Mouse (Mus musculus) pancreas, adult 10 weeks (tissue): ENCODE results near the gene Tnpo2. TPM values are rescaled to one million over a fixed set of nuclear protein-coding genes. Genes with fewer than 3 reads are reported as not detected.

Experiments
- polyA plus RNA-seq: library from polyadenylated mRNA; stranded (reverse); fragments of 350-450 nt; fragmentation: Illumina TruSeq; extraction: RNeasy Lipid Tissue Mini Kit (QIAGEN cat#74804); gene quantifications from one replicate; pipeline ENCODE4 v1.2.3, GENCODE M21; 2015; ENCODE audit warnings: low read depth, low replicate concordance; ENCODE audit not compliant: insufficient read depth

The Tnpo2 gene
- polyA plus RNA-seq, result 7.1 TPM

GRCm38 (mm10) chr8:85036718-85037365, at the start of gene Tnpo2:
Gene Tnpo2, plus strand, starts transcription at chr8:85036915.

GRCm38 (mm10) chr8:84990349-84990748, 46.4 kb upstream of the Tnpo2 start, which contains the start of gene Hook2:
Gene Hook2, plus strand, starts transcription at chr8:84990603.

GRCm38 (mm10) chr8:85014431-85014830, 22.3 kb upstream of the Tnpo2 start, which contains the start of gene Best2:
Gene Best2, minus strand, starts transcription at chr8:85014531.

GRCm38 (mm10) chr8:85025098-85025932, 11.4 kb upstream of the Tnpo2 start, which contains the start of gene Asna1:
Gene Asna1, minus strand, starts transcription at chr8:85025281.

GRCm38 (mm10) chr8:85026670-85027515, 9.8 kb upstream of the Tnpo2 start, which contains the start of gene Trir:
Gene Trir, plus strand, starts transcription at chr8:85026823.

GRCm38 (mm10) chr8:85059879-85060616, 23.3 kb downstream of the Tnpo2 start, which contains the start of gene Fbxw9:
Gene Fbxw9, plus strand, starts transcription at chr8:85060055.

DNA sequence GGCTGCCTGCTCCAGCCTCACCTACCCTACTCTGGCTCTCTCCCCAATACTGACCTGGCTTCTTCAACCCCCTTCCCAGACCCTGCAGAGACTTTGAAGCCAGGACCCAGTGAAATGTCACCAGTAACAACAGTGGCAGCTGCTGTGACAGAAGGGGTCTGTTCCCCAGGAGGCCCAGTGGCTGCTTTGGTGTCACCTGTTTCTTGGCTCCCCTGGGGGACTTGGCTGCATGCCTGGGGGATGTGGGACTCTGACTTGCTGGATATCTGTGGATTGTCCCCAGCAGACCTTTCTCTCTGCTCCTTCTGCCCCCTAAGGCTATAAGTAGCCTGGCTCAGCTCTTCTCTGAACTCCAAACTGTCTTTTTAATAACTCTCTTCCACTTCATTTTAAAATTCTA, 31.3 kb downstream of the Tnpo2 start, which contains the start of gene Gm5741:
Gene Gm5741 (minus strand): TSS at position 1 of the 400 bp plus-strand sequence.

DNA sequence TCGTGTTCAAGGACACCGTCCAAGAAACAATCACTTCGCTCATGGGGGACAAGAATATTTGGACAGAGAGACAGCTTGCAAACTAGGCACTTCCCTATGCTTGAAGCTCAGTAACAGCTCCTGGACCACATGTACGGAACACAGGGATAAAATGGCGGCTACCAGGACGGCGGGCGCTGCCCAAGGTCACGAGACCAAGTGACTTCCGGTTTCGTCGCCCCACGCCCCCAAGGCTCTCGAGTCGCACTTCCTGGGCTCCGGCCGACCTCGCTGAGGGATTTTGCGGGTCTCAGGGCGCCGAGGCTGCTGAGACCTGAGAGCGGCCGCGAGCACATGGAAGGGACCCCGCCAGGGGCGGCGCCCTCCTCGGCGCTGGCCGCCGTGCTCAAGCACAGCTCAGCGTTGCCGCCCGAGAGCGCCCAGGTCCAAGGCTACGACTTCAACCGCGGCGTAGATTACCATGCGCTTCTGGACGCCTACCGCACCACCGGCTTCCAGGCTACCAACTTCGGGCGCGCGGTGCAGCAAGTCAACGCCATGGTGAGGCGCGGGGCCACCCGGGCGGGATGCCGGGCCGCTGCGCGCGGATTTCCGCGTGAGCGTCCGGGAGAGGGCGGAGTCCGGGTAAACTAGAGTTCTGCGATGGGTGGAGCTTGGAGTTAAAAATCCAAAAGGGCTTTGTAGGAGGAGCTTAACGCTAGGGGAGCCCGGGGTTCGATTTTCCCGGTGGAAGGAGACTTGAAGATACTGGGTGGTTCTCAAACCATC, 35.0 kb downstream of the Tnpo2 start, which contains the start of gene Dhps:
Gene Dhps (plus strand): TSS at position 244 of the 768 bp plus-strand sequence.

GRCm38 (mm10) chr8:85080532-85081215, 44.0 kb downstream of the Tnpo2 start, which contains the start of gene Wdr83os:
Gene Wdr83os, plus strand, starts transcription at chr8:85080740.

GRCm38 (mm10) chr8:85081216-85081555, 44.5 kb downstream of the Tnpo2 start, which contains the start of gene Wdr83:
Gene Wdr83, minus strand, starts transcription at chr8:85081306.

GRCm38 (mm10) chr8:85083108-85083813, 46.5 kb downstream of the Tnpo2 start, which contains the start of gene Man2b1:
Gene Man2b1, plus strand, starts transcription at chr8:85083270.

Other genes starting within 250 kb of the Tnpo2 start
- 14.9 TPM for gene Nfix, start 236.6 kb upstream of the Tnpo2 start, polyA plus RNA-seq
- gene Dand5, start 214.1 kb upstream of the Tnpo2 start, polyA plus RNA-seq, result 1.8 TPM
- 7.0 TPM for gene Gadd45gip1, start 205.4 kb upstream of the Tnpo2 start, polyA plus RNA-seq
- gene Rad23a, start 196.2 kb upstream of the Tnpo2 start, polyA plus RNA-seq, result 18.2 TPM
- gene Calr, start 190.0 kb upstream of the Tnpo2 start, polyA plus RNA-seq, result 181 TPM
- 19.1 TPM for gene Farsa, start 179.9 kb upstream of the Tnpo2 start, polyA plus RNA-seq
- gene Syce2, start 164.8 kb upstream of the Tnpo2 start, polyA plus RNA-seq, result not detected
- 27.8 TPM for gene Gcdh, start 143.0 kb upstream of the Tnpo2 start, polyA plus RNA-seq
- not detected for gene Klf1, start 135.0 kb upstream of the Tnpo2 start, polyA plus RNA-seq
- gene Dnase2a, start 128.4 kb upstream of the Tnpo2 start, polyA plus RNA-seq, result 6.3 TPM
- 0.61 TPM for gene Mast1, start 99.6 kb upstream of the Tnpo2 start, polyA plus RNA-seq
- gene Rtbdn, start 89.9 kb upstream of the Tnpo2 start, polyA plus RNA-seq, result not detected
- not detected for gene Gm49661, start 67.5 kb upstream of the Tnpo2 start, polyA plus RNA-seq
- 35.5 TPM for gene Prdx2, start 67.3 kb upstream of the Tnpo2 start, polyA plus RNA-seq
- gene Rnaseh2a, start 67.1 kb upstream of the Tnpo2 start, polyA plus RNA-seq, result 8.3 TPM
- 10.0 TPM for gene Junb, start 58.2 kb upstream of the Tnpo2 start, polyA plus RNA-seq
- gene Hook2, start 46.3 kb upstream of the Tnpo2 start, polyA plus RNA-seq, result 13.4 TPM
- not detected for gene Best2, start 22.4 kb upstream of the Tnpo2 start, polyA plus RNA-seq
- gene Asna1, start 11.6 kb upstream of the Tnpo2 start, polyA plus RNA-seq, result 24.7 TPM
- gene Trir, start 10.1 kb upstream of the Tnpo2 start, polyA plus RNA-seq, result 49.3 TPM
- gene Fbxw9, start 23.1 kb downstream of the Tnpo2 start, polyA plus RNA-seq, result 6.4 TPM
- not detected for gene Gm5741, start 31.1 kb downstream of the Tnpo2 start, polyA plus RNA-seq
- 16.0 TPM for gene Dhps, start 34.8 kb downstream of the Tnpo2 start, polyA plus RNA-seq
- 22.2 TPM for gene Wdr83os, start 43.8 kb downstream of the Tnpo2 start, polyA plus RNA-seq
- gene Wdr83, start 44.4 kb downstream of the Tnpo2 start, polyA plus RNA-seq, result 13.1 TPM
- gene Man2b1, start 46.4 kb downstream of the Tnpo2 start, polyA plus RNA-seq, result 14.9 TPM
- gene Zfp791, start 86.2 kb downstream of the Tnpo2 start, polyA plus RNA-seq, result 1.1 TPM
- not detected for gene Cks1brt, start 115.0 kb downstream of the Tnpo2 start, polyA plus RNA-seq
- gene Olfr371, start 189.1 kb downstream of the Tnpo2 start, polyA plus RNA-seq, result not detected